Mouse (Mus musculus) heart, postnatal 0 days (tissue): ENCODE measurements around the gene Gm37240.

Source experiments
- CTCF ChIP-seq: IDR thresholded peaks from 2 replicates; pipeline ENCODE4 v1.5.1; 2016; ENCODE audit warnings: antibody characterized with exemption, control low read depth, low read depth
- EP300 ChIP-seq: IDR thresholded peaks from 2 replicates; pipeline ENCODE4 v1.6.1; 2016; ENCODE audit warnings: antibody characterized with exemption, low read depth

DNA sequence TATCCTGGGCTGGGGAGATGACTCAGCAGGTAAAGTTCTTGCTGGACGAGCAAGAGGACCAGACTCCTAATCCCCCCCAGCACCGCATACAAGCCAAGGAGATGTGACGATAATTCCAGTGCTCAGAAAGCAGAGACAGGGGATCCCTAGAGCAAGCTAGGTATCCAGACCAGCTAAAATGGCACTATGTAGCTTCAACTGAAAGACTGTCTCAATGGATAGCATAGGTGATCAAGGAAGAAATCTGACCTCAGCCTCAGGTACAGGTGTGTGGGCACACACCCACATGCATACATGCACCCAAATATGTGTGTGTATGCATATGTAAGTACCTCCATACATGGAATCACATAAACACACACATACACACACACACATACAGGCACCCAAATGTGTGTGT is 161.3 kb downstream of the Gm37240 start:
- TF ChIP-seq EP300 (no peak), CTCF (no peak)
